Mouse (Mus musculus): Measurements from ENCODE around the gene Cwh43.

- TF ChIP-seq CTCF (IDR thresholded peaks at IDR 0.05; ENCODE audit: control insufficient read depth, insufficient read depth, insufficient read length) (no peak), MYOG (IDR thresholded peaks at IDR 0.05; ENCODE audit: control insufficient read depth, extremely low read depth, insufficient read length) (no peak), CEBPB (IDR thresholded peaks at IDR 0.05; ENCODE audit: low read depth) (no peak), USF1 (IDR thresholded peaks at IDR 0.05; ENCODE audit: low read depth) (no peak), MAX (IDR thresholded peaks at IDR 0.05) (no peak), MYOD1 (IDR thresholded peaks at IDR 0.05; ENCODE audit: control insufficient read depth, insufficient read length, low read depth) (no peak)
Observed at GRCm38 (mm10) chr5:73376491-73376890, 29.4 kb upstream of the Cwh43 start.

Data from C2C12 (cell line).